Mouse (Mus musculus) heart, embryonic 13.5 days (tissue): Measurements from ENCODE around the gene Mcl1. TPM values are rescaled to one million over a fixed set of nuclear protein-coding genes. Genes with fewer than 3 reads are reported as not detected.
A peak's percentile ranks its signal among the peaks of the same experiment; 100 is the strongest.
"Not testable (repeated sequence)": the region's sequence is repeated elsewhere in the genome, so short reads cannot be mapped to it uniquely, and the experiment has no call there.

Source experiments
- ATAC-seq: fragments of 200-750 bp; cut with Nextera tagmentation; 2 replicates; pipeline ENCODE4 v1.8.0; 2017; ENCODE audit warnings: moderate TSS enrichment; ENCODE audit not compliant: insufficient number of reproducible peaks, low FRiP score, low TSS enrichment; ENCODE audit errors: extremely low read depth
- H3K27ac ChIP-seq: fragments of 300-500 bp; sonication (generic); replicated peaks from 2 replicates; pipeline ENCODE4 v1.5.1; 2015; ENCODE audit warnings: moderate library complexity, mild to moderate bottlenecking, inconsistent platforms
- H3K27me3 ChIP-seq: fragments of 300-500 bp; sonication (generic); replicated peaks from 2 replicates; pipeline ENCODE4 v1.6.1; 2015; ENCODE audit warnings: mild to moderate bottlenecking, inconsistent platforms
- H3K36me3 ChIP-seq: fragments of 300-500 bp; sonication (generic); 2 replicates; pipeline ENCODE4 v1.6.1; 2015; ENCODE audit warnings: mild to moderate bottlenecking, inconsistent platforms
- H3K4me1 ChIP-seq: fragments of 300-500 bp; sonication (generic); 2 replicates; pipeline ENCODE4 v1.6.1; 2015; ENCODE audit warnings: inconsistent platforms
- H3K4me2 ChIP-seq: fragments of 300-500 bp; sonication (generic); 2 replicates; pipeline ENCODE4 v1.6.1; 2015; ENCODE audit warnings: inconsistent platforms, mild to moderate bottlenecking, moderate library complexity
- H3K4me3 ChIP-seq: fragments of 300-500 bp; sonication (generic); 2 replicates; pipeline ENCODE4 v1.5.1; 2015; ENCODE audit warnings: moderate library complexity, mild to moderate bottlenecking, inconsistent platforms
- H3K9ac ChIP-seq: fragments of 300-500 bp; sonication (generic); 2 replicates; pipeline ENCODE4 v1.6.1; 2015; ENCODE audit warnings: inconsistent platforms, mild to moderate bottlenecking, moderate library complexity
- H3K9me3 ChIP-seq: fragments of 300-500 bp; sonication (generic); 2 replicates; pipeline ENCODE4 v1.6.1; 2016; ENCODE audit warnings: inconsistent platforms
- WGBS: fragments of 180-500 bp; shearing (Covaris S2); methylation state at CpG from one replicate; pipeline ENCODE4 v1.1.7; 2015; ENCODE audit warnings: mixed read lengths; 5-methylcytosine and 5-hydroxymethylcytosine counted together
- polyA plus RNA-seq: library from polyadenylated mRNA; unstranded; fragments of >200 nt; fragmentation: Nextera tagmentation; extraction: Ambion mirVana; gene quantifications from 2 replicates; pipeline ENCODE4 v1.2.1, GENCODE M21; 2015

Mcl1 gene
- polyA plus RNA-seq, result 36.0 and 36.2 TPM in 2 replicates

DNA sequence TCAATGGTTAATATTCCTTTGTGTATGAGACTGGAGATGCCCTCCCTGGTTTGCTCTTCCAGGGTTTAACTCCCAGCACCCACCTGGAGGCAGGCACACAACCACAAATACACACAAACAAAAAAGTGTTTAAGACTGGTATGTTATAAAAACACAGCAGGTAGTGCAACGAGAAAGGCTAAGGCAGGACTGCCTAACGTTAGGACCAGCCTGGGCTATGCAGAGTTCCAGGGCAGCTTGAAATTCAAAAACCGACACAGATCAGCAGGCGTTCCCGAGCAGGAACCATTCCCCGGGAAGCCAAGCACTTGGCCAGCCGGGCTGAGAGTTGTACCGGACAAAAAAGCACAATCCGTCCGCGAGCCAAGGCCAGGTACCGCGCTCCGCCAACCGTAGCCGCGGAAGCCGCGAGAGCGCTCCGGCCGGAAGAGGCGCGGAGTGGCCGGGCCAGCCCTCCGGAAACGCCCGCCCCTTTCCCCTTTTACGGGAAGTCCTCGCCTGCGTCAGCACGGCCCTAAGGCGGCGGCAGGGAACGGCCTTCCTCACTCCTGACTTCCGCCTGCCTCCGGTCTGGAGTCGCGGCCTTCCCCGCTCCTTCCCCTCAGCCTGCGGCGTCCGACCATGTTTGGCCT, at the start of gene Mcl1:
Gene Mcl1, plus strand, starts transcription at position 553 of the 632 bp plus-strand sequence.
- under 1% methylated on average over 43 of the region's 43 CpGs for WGBS
- ATAC-seq, result peak; percentile 88
- peaks cover 42% of the 10 kb centered on the region for H3K4me1 ChIP-seq
- peaks cover 33% of the 10 kb centered on the region for H3K36me3 ChIP-seq
- peak within 1 kb of the TSS; percentile 97 for H3K27ac ChIP-seq
- H3K4me2 ChIP-seq, result peak within 1 kb of the TSS; percentile 89
- no peaks in the 10 kb centered on the region for H3K27me3 ChIP-seq
- peak within 1 kb of the TSS; percentile 98 for H3K9ac ChIP-seq
- peak within 1 kb of the TSS; percentile 80 for H3K4me3 ChIP-seq
- H3K9me3 ChIP-seq, result no peaks in the 10 kb centered on the region

DNA sequence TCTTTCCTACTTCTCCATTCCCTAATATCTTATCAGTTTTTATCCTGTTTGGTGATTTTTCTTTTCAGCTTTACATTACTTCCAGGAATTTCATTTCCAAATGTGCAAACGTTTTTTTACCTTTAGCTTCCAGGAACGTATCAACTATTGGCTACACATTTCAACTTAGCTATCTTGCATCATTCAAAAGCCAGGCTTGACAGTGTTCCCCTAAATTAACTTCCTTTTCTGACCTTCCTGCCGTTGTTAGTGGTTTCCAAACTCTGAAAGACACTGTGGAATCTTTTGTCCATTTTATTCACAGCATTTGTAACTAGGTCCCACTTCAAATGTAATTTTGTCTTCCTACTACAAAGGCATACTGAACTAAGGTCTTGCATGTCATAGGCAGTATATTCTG, 49.4 kb upstream of the Mcl1 start:
- H3K36me3 ChIP-seq, result peaks cover 59% of the 10 kb centered on the region
- H3K4me3 ChIP-seq, result no peak overlapping the region
- H3K9me3 ChIP-seq, result no peaks in the 10 kb centered on the region
- H3K27me3 ChIP-seq, result no peaks in the 10 kb centered on the region
- H3K4me2 ChIP-seq, result no peak overlapping the region
- no peak for ATAC-seq
- 68% methylated on average over 3 of the region's 3 CpGs for WGBS
- H3K27ac ChIP-seq, result no peak overlapping the region
- peaks cover 12% of the 10 kb centered on the region for H3K4me1 ChIP-seq
- no peak overlapping the region for H3K9ac ChIP-seq

DNA sequence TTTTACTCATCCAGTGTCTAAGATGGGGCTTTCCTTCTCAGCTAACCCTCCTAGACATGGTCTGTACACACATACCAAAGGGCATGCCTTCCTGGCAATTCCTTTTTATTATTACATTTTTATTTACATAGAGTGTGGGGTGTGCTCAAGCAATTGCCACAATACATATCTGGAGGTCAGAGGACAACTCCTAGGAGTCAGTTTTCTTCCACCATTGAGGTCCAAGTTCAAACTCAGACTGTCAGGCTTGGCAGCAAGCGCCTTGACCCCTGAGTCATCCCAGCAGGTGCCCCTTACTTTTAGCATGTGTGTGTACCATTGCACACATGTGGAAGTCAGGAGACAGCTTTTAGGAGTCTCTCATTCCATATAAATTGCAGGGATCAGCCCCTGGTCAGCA, 44.6 kb upstream of the Mcl1 start:
- no peak for ATAC-seq
- peaks cover 5% of the 10 kb centered on the region; the same call in 1 of the 2 replicates for H3K4me1 ChIP-seq
- 95% methylated on average over 1 of the region's 1 CpGs for WGBS

DNA sequence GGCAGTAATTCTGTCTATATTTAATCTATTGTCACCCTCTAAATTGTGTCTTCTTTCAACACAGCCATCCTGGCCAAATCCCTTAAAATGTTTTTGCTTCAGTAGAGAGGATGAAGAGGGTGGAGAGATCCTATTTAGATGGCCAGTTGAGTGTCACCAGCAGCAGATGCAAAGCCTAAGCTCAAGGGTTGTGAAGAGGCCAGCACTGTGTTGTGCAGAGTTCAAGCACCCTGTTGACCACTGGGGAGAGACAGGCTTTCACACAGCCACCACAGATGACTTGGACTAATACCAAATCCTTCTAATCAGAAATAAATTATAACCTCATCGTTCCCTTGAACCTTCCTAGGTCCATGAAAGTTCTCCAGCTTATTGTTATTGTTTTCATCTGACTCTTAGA, 40.1 kb upstream of the Mcl1 start:
- no peak overlapping the region for H3K9ac ChIP-seq
- 73% methylated on average over 1 of the region's 1 CpGs for WGBS
- no peaks in the 10 kb centered on the region for H3K4me1 ChIP-seq
- no peak for ATAC-seq
- no peak overlapping the region for H3K4me2 ChIP-seq
- H3K27me3 ChIP-seq, result no peaks in the 10 kb centered on the region
- H3K36me3 ChIP-seq, result peaks cover 61% of the 10 kb centered on the region
- H3K9me3 ChIP-seq, result no peaks in the 10 kb centered on the region
- H3K4me3 ChIP-seq, result no peak overlapping the region
- no peak overlapping the region for H3K27ac ChIP-seq

More for the DNA sequence above, 44.6 kb upstream of the Mcl1 start:
- Histone ChIP-seq H3K9me3 (no peaks in the 10 kb centered on the region), H3K27ac (no peak overlapping the region), H3K36me3 (peaks cover 71% of the 10 kb centered on the region), H3K9ac (no peak overlapping the region), H3K4me2 (no peak overlapping the region), H3K4me3 (no peak overlapping the region), H3K27me3 (no peaks in the 10 kb centered on the region)

- no peaks in the 10 kb centered on the region for H3K27me3 ChIP-seq
- no peak overlapping the region for H3K9ac ChIP-seq
- peaks cover 8% of the 10 kb centered on the region for H3K4me1 ChIP-seq
- WGBS, result 48% methylated on average over 1 of the region's 1 CpGs
- H3K4me2 ChIP-seq, result no peak overlapping the region
- ATAC-seq, result no peak
- H3K9me3 ChIP-seq, result no peaks in the 10 kb centered on the region
- peaks cover 42% of the 10 kb centered on the region for H3K36me3 ChIP-seq
- H3K27ac ChIP-seq, result no peak overlapping the region
- H3K4me3 ChIP-seq, result no peak overlapping the region
Observed at GRCm38 (mm10) chr3:95621241-95621640, 37.3 kb upstream of the Mcl1 start.

GRCm38 (mm10) chr3:95622421-95622820, 36.2 kb upstream of the Mcl1 start:
- Histone ChIP-seq H3K4me1 (peaks cover 15% of the 10 kb centered on the region), H3K36me3 (peaks cover 42% of the 10 kb centered on the region)
- H3K9me3 ChIP-seq, H3K4me2 ChIP-seq, H3K9ac ChIP-seq, H3K27ac ChIP-seq, H3K4me3 ChIP-seq, ATAC-seq, H3K27me3 ChIP-seq: not testable (repeated sequence)
- 89% methylated on average over 20 of the region's 20 CpGs for WGBS

DNA sequence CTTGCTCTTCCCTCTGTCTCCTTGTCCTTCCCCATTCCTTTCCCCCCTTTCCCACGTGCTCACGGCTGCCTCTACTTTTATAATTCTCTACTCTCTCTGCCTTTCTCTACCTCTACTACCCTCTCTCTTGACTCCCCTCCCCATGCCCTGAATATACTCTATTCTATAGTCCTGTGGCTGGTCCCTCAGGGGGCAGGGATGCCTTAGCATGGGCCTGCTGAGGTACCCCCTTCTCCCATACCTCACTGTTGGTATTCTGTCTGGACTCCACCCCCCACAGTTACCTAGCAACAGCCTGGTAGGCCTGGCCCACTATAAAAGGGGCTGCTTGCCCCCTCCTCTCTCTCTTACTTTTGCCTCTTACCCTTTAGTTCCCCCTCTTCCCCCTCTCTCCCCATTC, 35.0 kb upstream of the Mcl1 start:
- Histone ChIP-seq H3K4me1 (peaks cover 15% of the 10 kb centered on the region), H3K9ac (no peak overlapping the region), H3K36me3 (peaks cover 42% of the 10 kb centered on the region), H3K9me3 (no peaks in the 10 kb centered on the region), H3K27me3 (no peaks in the 10 kb centered on the region), H3K4me3 (no peak overlapping the region), H3K4me2 (no peak overlapping the region), H3K27ac (no peak overlapping the region)
- no peak for ATAC-seq
- WGBS, result 69% methylated on average over 2 of the region's 2 CpGs

GRCm38 (mm10) chr3:95623991-95624515, 34.5 kb upstream of the Mcl1 start:
- H3K27me3 ChIP-seq, ATAC-seq, H3K9me3 ChIP-seq: not testable (repeated sequence)
- H3K4me2 ChIP-seq, result peak overlapping the region; percentile 70
- peak overlapping the region; percentile 83 for H3K27ac ChIP-seq
- peaks cover 15% of the 10 kb centered on the region for H3K4me1 ChIP-seq
- H3K36me3 ChIP-seq, result peaks cover 43% of the 10 kb centered on the region
- peak overlapping the region; percentile 81 for H3K9ac ChIP-seq
- 73% methylated on average over 5 of the region's 5 CpGs for WGBS
- H3K4me3 ChIP-seq, result peak overlapping the region; percentile 71

GRCm38 (mm10) chr3:95624628-95625503, 33.7 kb upstream of the Mcl1 start, which contains the start of gene Ensa:
Gene Ensa (plus strand): TSS chr3:95624993.
- Histone ChIP-seq H3K36me3 (peaks cover 43% of the 10 kb centered on the region), H3K4me1 (peaks cover 15% of the 10 kb centered on the region), H3K27me3 (no peaks in the 10 kb centered on the region), H3K27ac (peak within 1 kb of the TSS; percentile 83), H3K4me2 (peak within 1 kb of the TSS; percentile 72), H3K4me3 (peak within 1 kb of the TSS; percentile 71), H3K9ac (peak within 1 kb of the TSS; percentile 83), H3K9me3 (no peaks in the 10 kb centered on the region)
- peak; percentile 99 for ATAC-seq
- WGBS, result under 1% methylated on average over 44 of the region's 44 CpGs

DNA sequence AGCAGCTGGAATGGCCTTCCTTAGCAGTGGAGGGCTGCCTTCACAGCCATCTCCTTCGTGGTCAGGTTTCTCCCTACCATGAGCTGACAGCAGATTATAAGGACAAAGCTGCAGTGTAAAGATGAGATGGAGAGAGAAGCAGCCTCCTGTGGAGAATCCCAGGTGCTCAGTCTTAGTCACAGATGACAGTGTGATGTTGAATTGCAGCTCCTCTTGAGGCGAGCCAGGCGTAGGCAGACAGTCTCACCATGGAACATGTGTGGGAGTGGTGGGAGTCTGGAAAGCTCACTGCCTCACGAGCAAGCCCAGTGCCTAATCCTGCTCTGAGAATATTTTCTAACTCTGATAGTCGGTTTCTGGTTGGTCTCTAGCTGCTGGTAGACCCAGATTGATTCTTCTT, 30.8 kb upstream of the Mcl1 start:
- Histone ChIP-seq H3K9ac (no peak overlapping the region), H3K27ac (no peak overlapping the region), H3K27me3 (no peaks in the 10 kb centered on the region), H3K36me3 (peaks cover 66% of the 10 kb centered on the region), H3K9me3 (no peaks in the 10 kb centered on the region), H3K4me2 (no peak overlapping the region), H3K4me1 (peaks cover 26% of the 10 kb centered on the region), H3K4me3 (no peak overlapping the region)
- WGBS, result 73% methylated on average over 5 of the region's 5 CpGs
- ATAC-seq, result no peak

DNA sequence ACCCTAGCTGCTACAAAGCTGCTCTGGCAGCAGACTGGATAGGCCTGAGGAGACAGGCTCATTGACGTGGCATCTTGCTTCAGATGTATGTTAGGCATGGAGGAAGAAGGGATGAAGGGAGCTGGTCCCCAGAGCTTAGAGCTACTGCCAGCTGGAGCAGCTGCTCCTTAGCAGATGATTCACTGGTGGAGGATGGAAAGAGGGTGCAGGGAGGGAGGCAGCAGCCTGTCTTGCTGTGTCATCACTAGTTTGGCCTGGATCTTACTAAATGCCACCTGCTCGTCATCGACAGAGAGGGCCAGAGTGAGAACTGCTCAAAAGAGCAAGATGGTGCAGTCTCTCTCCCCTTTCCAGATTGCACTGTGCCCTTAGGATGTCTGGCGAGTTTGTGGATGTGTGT, 28.8 kb upstream of the Mcl1 start:
- no peak overlapping the region for H3K27ac ChIP-seq
- H3K27me3 ChIP-seq, result no peaks in the 10 kb centered on the region
- peaks cover 27% of the 10 kb centered on the region for H3K4me1 ChIP-seq
- H3K36me3 ChIP-seq, result peaks cover 86% of the 10 kb centered on the region
- H3K9me3 ChIP-seq, result no peaks in the 10 kb centered on the region
- H3K4me3 ChIP-seq, result no peak overlapping the region
- ATAC-seq, result no peak
- no peak overlapping the region for H3K9ac ChIP-seq
- WGBS, result 82% methylated on average over 4 of the region's 4 CpGs
- H3K4me2 ChIP-seq, result no peak overlapping the region
